Mouse (Mus musculus): ENCODE measurements at regions not wholly inside any gene's neighbourhood (a gene's known extent, or its start where the extent isn't known, plus 50 kb on each side); places are given as distances from the start of the nearest gene placed in this dataset.
A peak's percentile ranks its signal among the peaks of the same experiment; 100 is the strongest.

DNA sequence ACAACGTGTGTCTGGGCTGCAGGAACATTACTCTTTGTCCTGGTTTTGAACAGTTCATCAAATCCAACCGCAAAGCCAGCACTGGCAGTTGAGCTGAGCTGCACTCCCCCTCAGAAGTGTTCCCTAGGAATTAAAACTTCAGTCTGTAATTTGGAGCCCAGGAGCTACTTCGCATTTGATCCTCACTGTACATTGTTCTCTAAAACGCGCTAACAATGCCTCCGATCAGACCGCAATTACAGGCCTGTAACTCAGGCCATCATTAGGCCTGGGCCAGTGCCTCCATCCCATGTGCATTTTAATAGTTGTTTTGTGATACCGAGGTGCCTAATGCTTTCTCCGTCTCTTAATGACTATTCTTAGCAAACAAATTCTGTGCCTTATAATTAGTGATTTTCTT lies 185.6 kb downstream of the Rps15a start:
- no peaks in the 10 kb centered on the region for H3K4me1 ChIP-seq
- no peak overlapping the region for H3K4me3 ChIP-seq (replicated peaks)
- no peak overlapping the region for H3K27ac ChIP-seq
- H3K9me3 ChIP-seq (replicated peaks): no peaks in the 10 kb centered on the region
- no peak overlapping the region for H3K4me2 ChIP-seq
- WGBS: 70% methylated on average over 9 of the region's 9 CpGs
- no peak for ATAC-seq (replicated peaks; ENCODE audit: low FRiP score)
- H3K9ac ChIP-seq: no peak overlapping the region
- H3K27me3 ChIP-seq: no peaks in the 10 kb centered on the region
- H3K36me3 ChIP-seq: no peaks in the 10 kb centered on the region

DNA sequence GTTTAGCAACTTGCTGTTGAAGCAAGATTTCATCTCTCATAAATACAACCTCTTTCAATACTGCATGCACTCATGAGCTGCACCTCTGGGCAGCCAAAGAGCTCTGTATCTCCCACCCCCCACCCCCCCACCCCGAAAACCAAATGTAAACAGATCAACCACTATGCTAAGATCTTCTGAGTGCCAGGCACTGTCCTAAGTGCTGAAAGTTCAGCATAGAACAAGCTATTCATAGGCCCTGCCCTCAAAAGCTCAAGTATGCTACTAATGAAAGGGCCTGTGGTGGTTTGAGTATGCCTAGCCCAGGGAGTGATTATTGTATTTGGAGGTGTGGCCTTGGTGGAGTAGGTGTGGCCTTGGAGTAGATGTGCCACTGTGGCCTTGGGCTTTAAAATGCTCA lies 189.6 kb downstream of the Rps15a start:
- H3K4me3 ChIP-seq (replicated peaks): no peak overlapping the region
- H3K27me3 ChIP-seq: no peaks in the 10 kb centered on the region
- H3K4me1 ChIP-seq: no peaks in the 10 kb centered on the region
- no peaks in the 10 kb centered on the region for H3K9me3 ChIP-seq (replicated peaks)
- H3K9ac ChIP-seq: no peak overlapping the region
- no peak overlapping the region for H3K27ac ChIP-seq
- H3K4me2 ChIP-seq: no peak overlapping the region
- ATAC-seq (replicated peaks; ENCODE audit: low FRiP score): no peak
- no peaks in the 10 kb centered on the region for H3K36me3 ChIP-seq
- whole genome bisulfite sequencing: 47% methylated on average over 1 of the region's 1 CpGs

GRCm38 (mm10) chr7:117922270-117922669 lies 193.7 kb downstream of the Rps15a start:
- Histone ChIP-seq H3K4me3 (replicated peaks) (no peak overlapping the region), H3K27ac (no peak overlapping the region), H3K4me1 (no peaks in the 10 kb centered on the region), H3K9me3 (replicated peaks) (no peaks in the 10 kb centered on the region), H3K27me3 (no peaks in the 10 kb centered on the region), H3K36me3 (no peaks in the 10 kb centered on the region), H3K9ac (no peak overlapping the region), H3K4me2 (no peak overlapping the region)
- ATAC-seq (replicated peaks; ENCODE audit: low FRiP score): no peak

DNA sequence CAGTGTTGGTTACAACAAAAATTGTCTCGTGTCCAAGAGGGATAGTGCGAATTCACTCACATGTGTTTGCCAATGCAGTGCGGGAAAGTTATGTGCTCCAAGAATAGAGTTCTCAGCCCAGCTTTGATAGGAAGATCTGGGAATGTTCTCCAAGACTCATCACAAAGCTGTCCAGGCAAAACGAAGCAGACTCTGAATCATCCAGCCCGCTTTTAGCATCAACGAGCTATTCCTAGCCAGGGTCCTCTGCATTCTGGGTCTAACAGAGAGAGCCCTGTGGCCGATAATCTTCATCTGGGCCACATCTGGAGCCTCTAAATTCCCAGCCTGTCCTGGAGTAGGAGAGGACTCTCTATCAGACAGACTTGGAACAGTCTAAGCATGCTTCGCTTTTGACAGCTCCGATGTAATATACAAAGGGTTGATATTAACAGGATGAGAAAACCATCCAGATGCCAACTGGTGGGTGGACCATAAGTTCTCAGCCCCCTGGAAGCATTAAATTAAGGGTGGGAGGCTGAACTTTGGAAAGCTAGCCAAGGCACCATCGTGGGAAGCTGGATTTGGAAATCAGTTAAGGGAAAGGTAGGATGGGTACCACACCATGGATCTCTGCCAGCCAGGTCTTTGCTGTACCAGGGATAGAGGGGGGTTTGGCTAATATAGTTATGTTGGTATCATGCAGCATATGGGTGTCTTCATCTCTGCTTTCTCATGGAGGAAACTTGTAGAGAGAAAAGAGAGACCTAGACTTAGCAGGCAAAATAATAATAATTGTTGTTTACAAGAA lies 197.6 kb downstream of the Rps15a start:
- Histone ChIP-seq H3K9ac (no peak overlapping the region), H3K36me3 (no peaks in the 10 kb centered on the region), H3K4me2 (no peak overlapping the region), H3K27ac (no peak overlapping the region), H3K4me1 (no peaks in the 10 kb centered on the region), H3K4me3 (replicated peaks) (no peak overlapping the region), H3K9me3 (replicated peaks) (no peaks in the 10 kb centered on the region), H3K27me3 (no peaks in the 10 kb centered on the region)
- ATAC-seq (replicated peaks; ENCODE audit: low FRiP score): no peak
- WGBS: 93% methylated on average over 10 of the region's 10 CpGs

DNA sequence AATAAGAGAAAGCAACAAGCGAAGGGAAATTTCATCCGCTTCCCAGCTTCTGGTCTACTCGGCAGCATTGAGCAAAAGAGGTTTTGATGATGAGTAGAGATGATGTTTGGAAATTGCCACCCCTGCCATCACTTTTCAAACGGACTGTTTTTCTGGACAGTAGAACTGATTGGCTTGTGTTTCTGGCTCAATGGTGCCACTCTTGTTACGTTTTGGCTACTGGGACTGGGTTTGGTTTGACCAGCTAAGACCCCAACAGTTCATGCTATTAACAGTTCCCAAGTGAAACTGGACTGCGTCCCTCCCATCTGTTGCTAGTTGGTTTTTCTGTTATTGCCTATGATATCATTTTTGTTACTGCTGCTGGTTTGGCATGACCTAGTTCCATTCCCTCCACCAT lies 199.1 kb downstream of the Rps15a start:
- Histone ChIP-seq H3K36me3 (no peaks in the 10 kb centered on the region), H3K4me3 (replicated peaks) (no peak overlapping the region), H3K9ac (no peak overlapping the region), H3K27ac (no peak overlapping the region), H3K4me1 (no peaks in the 10 kb centered on the region), H3K27me3 (no peaks in the 10 kb centered on the region), H3K9me3 (replicated peaks) (no peaks in the 10 kb centered on the region), H3K4me2 (no peak overlapping the region)
- 94% methylated on average over 6 of the region's 6 CpGs for WGBS
- no peak for ATAC-seq (replicated peaks; ENCODE audit: low FRiP score)

DNA sequence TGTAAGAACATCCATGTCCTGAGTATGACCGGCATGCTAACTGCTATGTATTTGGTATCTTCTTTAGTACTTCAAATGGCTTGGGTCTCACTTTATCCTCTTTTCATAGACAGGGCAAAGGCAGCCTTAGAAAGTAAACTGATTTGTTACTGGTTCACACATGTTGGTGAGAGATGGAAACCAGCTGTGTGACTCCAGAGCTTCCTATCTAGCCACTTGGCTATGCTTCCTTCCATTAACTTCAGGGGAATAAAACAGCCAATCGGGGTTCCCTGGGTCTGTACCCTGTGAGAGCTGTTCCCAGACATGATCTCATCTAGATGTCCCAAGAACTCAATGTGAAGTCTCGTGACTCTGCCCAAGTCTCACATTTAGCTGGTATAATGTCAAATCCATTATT lies 203.5 kb downstream of the Rps15a start:
- Histone ChIP-seq H3K9ac (no peak overlapping the region), H3K9me3 (replicated peaks) (no peaks in the 10 kb centered on the region), H3K36me3 (no peaks in the 10 kb centered on the region), H3K4me3 (replicated peaks) (no peak overlapping the region), H3K4me1 (no peaks in the 10 kb centered on the region), H3K27me3 (no peaks in the 10 kb centered on the region), H3K27ac (no peak overlapping the region), H3K4me2 (no peak overlapping the region)
- ATAC-seq (replicated peaks; ENCODE audit: low FRiP score): no peak
- WGBS: 83% methylated on average over 3 of the region's 3 CpGs

GRCm38 (mm10) chr7:117911062-117911461 lies 204.9 kb downstream of the Rps15a start:
- Histone ChIP-seq H3K4me3 (replicated peaks) (no peak overlapping the region), H3K4me1 (no peaks in the 10 kb centered on the region), H3K27me3 (no peaks in the 10 kb centered on the region), H3K27ac (no peak overlapping the region), H3K36me3 (no peaks in the 10 kb centered on the region), H3K4me2 (no peak overlapping the region), H3K9me3 (replicated peaks) (no peaks in the 10 kb centered on the region), H3K9ac (no peak overlapping the region)
- WGBS: 87% methylated on average over 3 of the region's 3 CpGs
- no peak for ATAC-seq (replicated peaks; ENCODE audit: low FRiP score)

GRCm38 (mm10) chr7:117896528-117896927 lies 219.5 kb downstream of the Rps15a start:
- Histone ChIP-seq H3K9me3 (replicated peaks) (no peaks in the 10 kb centered on the region), H3K4me2 (no peak overlapping the region), H3K4me1 (no peaks in the 10 kb centered on the region), H3K36me3 (no peaks in the 10 kb centered on the region), H3K4me3 (replicated peaks) (no peak overlapping the region), H3K27me3 (no peaks in the 10 kb centered on the region), H3K9ac (no peak overlapping the region), H3K27ac (no peak overlapping the region)
- 82% methylated on average over 2 of the region's 2 CpGs for WGBS
- no peak for ATAC-seq (replicated peaks; ENCODE audit: low FRiP score)

DNA sequence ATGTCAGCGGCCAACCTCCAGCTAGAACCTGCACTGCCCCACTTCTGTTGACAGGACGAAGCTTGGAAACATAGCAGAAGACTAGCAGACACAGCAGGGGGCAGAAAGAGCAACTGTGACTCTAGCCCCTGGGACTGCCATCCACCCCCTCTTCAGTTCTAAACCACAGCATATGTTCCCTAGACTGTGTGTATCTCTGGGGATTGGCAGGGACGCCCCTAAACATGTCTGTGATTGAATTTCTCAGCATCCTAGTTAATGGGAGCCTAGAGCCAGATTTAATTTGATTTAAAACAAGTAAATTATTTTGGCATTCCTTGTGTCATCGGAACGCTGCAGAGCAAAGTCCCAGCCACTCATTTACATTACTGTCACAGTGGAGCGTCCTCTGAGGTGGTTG lies 228.7 kb downstream of the Rps15a start:
- Histone ChIP-seq H3K4me3 (replicated peaks) (no peak overlapping the region), H3K27me3 (0 out of 2 replicates have a peak, but pooled peaks cover 4% of the 10 kb centered on the region), H3K36me3 (no peaks in the 10 kb centered on the region), H3K27ac (no peak overlapping the region), H3K9ac (no peak overlapping the region), H3K9me3 (replicated peaks) (no peaks in the 10 kb centered on the region), H3K4me1 (no peaks in the 10 kb centered on the region), H3K4me2 (no peak overlapping the region)
- ATAC-seq (replicated peaks; ENCODE audit: low FRiP score): no peak
- 76% methylated on average over 6 of the region's 6 CpGs for WGBS

GRCm38 (mm10) chr7:117882803-117883202 lies 233.2 kb downstream of the Rps15a start:
- no peak overlapping the region for H3K9ac ChIP-seq
- H3K36me3 ChIP-seq: no peaks in the 10 kb centered on the region
- ATAC-seq (replicated peaks; ENCODE audit: low FRiP score): no peak
- no peaks in the 10 kb centered on the region for H3K9me3 ChIP-seq (replicated peaks)
- 0 out of 2 replicates have a peak, but pooled peaks cover 4% of the 10 kb centered on the region for H3K27me3 ChIP-seq
- H3K27ac ChIP-seq: no peak overlapping the region
- no peak overlapping the region for H3K4me2 ChIP-seq
- H3K4me3 ChIP-seq (replicated peaks): no peak overlapping the region
- no peaks in the 10 kb centered on the region for H3K4me1 ChIP-seq
- 7% methylated on average over 13 of the region's 13 CpGs for WGBS

DNA sequence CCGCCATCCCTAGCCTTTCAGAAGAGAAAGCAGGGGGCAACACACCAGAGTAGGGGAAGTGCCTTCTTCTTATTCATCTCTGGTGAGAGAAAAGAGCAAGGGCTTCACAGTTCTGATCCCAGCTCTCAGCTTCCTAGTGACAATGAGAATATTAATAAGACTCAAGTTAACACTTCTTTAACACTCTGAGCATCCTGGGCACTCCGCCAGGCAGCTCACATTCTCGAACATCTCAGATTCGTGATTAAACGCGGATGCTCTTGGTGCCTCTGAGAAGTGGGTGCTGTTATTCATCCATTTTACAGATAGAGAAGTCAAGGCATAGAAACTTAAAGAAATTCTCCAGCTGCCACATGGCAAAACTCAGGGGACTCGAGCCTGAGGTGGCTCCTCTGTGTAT lies 237.1 kb downstream of the Rps15a start:
- Histone ChIP-seq H3K27ac (no peak overlapping the region), H3K4me1 (no peaks in the 10 kb centered on the region), H3K4me2 (no peak overlapping the region), H3K4me3 (replicated peaks) (no peak overlapping the region), H3K9me3 (replicated peaks) (no peaks in the 10 kb centered on the region), H3K36me3 (no peaks in the 10 kb centered on the region), H3K27me3 (no peaks in the 10 kb centered on the region), H3K9ac (no peak overlapping the region)
- ATAC-seq (replicated peaks; ENCODE audit: low FRiP score): no peak
- WGBS: 72% methylated on average over 7 of the region's 7 CpGs

GRCm38 (mm10) chr7:117875241-117875640 lies 240.7 kb downstream of the Rps15a start:
- no peak overlapping the region for H3K9ac ChIP-seq
- no peaks in the 10 kb centered on the region for H3K36me3 ChIP-seq
- no peak for ATAC-seq (replicated peaks; ENCODE audit: low FRiP score)
- no peak overlapping the region for H3K4me3 ChIP-seq (replicated peaks)
- no peaks in the 10 kb centered on the region for H3K4me1 ChIP-seq
- no peak overlapping the region for H3K4me2 ChIP-seq
- H3K27ac ChIP-seq: no peak overlapping the region
- 83% methylated on average over 2 of the region's 2 CpGs for WGBS
- H3K9me3 ChIP-seq (replicated peaks): no peaks in the 10 kb centered on the region
- H3K27me3 ChIP-seq: no peaks in the 10 kb centered on the region

DNA sequence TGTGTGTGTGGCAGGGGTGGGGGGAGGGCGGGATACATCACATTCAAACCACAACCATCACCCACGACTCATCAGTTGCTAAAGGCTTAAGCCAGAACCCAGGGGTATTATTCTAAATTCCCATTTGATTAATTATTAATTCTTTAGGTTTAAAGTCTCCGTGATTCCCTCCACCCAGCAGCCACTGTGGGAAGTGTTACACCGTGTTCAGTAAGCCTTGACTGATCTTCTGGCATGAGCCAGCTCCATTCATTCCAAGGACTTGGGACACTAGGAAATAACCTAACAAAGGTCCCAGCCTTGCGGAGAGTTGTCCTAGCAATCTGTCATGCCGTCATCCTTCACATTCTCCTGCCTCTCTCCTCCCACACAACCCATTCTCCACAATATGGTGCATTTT lies 256.6 kb downstream of the Rps15a start:
- H3K4me2 ChIP-seq: no peak overlapping the region
- no peaks in the 10 kb centered on the region for H3K36me3 ChIP-seq
- H3K4me3 ChIP-seq (replicated peaks): no peak overlapping the region
- peak; percentile 58; the same call in 1 of the 2 replicates for ATAC-seq (replicated peaks; ENCODE audit: low FRiP score)
- no peaks in the 10 kb centered on the region for H3K9me3 ChIP-seq (replicated peaks)
- no peak overlapping the region for H3K9ac ChIP-seq
- H3K27ac ChIP-seq: no peak overlapping the region
- no peaks in the 10 kb centered on the region for H3K4me1 ChIP-seq
- WGBS: 63% methylated on average over 6 of the region's 6 CpGs
- no peaks in the 10 kb centered on the region for H3K27me3 ChIP-seq

Measured in kidney, embryonic 15.5 days (tissue).